Mouse (Mus musculus) thymus, adult 2 months (tissue): ENCODE measurements around the gene Syngr3. TPM values are rescaled to one million over a fixed set of nuclear protein-coding genes. Genes with fewer than 3 reads are reported as not detected.

Source experiments
- DNase-seq: peaks from one replicate; pipeline ENCODE4 v3.0.0; 2021
- H3K27ac ChIP-seq: fragments of 200-500 bp; 2 replicates; pipeline ENCODE4 v1.5.1; 2012; ENCODE audit warnings: low read length, control low read depth; ENCODE audit not compliant: control insufficient read depth, insufficient read depth
- H3K27me3 ChIP-seq: fragments of 200-500 bp; 2 replicates; pipeline ENCODE4 v1.6.1; 2012; ENCODE audit warnings: mild to moderate bottlenecking, low read length, moderate library complexity, mixed read lengths; ENCODE audit not compliant: control insufficient read depth, insufficient read depth
- H3K36me3 ChIP-seq: fragments of 200-500 bp; 2 replicates; pipeline ENCODE4 v1.6.1; 2012; ENCODE audit warnings: mild to moderate bottlenecking, low read length, moderate library complexity; ENCODE audit not compliant: control insufficient read depth, insufficient read depth
- H3K4me1 ChIP-seq: fragments of 200-500 bp; replicated peaks from 2 replicates; pipeline ENCODE4 v1.6.1; 2012; ENCODE audit warnings: low read length; ENCODE audit not compliant: control insufficient read depth, insufficient read depth
- H3K4me3 ChIP-seq: fragments of 200-500 bp; 2 replicates; pipeline ENCODE4 v1.5.1; 2012; ENCODE audit warnings: mild to moderate bottlenecking, low read length, control low read depth, moderate library complexity; ENCODE audit not compliant: control insufficient read depth, insufficient read depth
- CTCF ChIP-seq: fragments of 200-500 bp; IDR thresholded peaks from 2 replicates; pipeline ENCODE4 v1.5.1; 2012; ENCODE audit warnings: mild to moderate bottlenecking, control low read depth, low read length, moderate library complexity, borderline replicate concordance; ENCODE audit not compliant: control insufficient read depth, poor library complexity, insufficient read depth; ENCODE audit errors: extremely low read depth
- POLR2A ChIP-seq: fragments of 200-500 bp; IDR thresholded peaks from 2 replicates; pipeline ENCODE4 v1.6.1; 2012; ENCODE audit warnings: mild to moderate bottlenecking, low read length, control low read depth, moderate library complexity; ENCODE audit not compliant: control insufficient read depth, poor library complexity, insufficient read depth; ENCODE audit errors: extremely low read depth
- WGBS: fragments of 180-500 bp; shearing (Covaris S2); methylation state at CpG from one replicate; pipeline ENCODE4 v1.1.7; 2018; 5-methylcytosine and 5-hydroxymethylcytosine counted together
- polyA plus RNA-seq: library from polyadenylated mRNA; depleted of rRNA; stranded (reverse); fragments of >200 nt; gene quantifications from 2 replicates; pipeline ENCODE4 v1.2.3, GENCODE M21; 2012

The Syngr3 gene
- polyA plus RNA-seq, 1 experiment: 0.32 TPM

- no peak overlapping the region for H3K27ac ChIP-seq
- WGBS: 14% methylated on average over 19 of the region's 19 CpGs
- H3K4me3 ChIP-seq: no peak overlapping the region
- peaks cover 10% of the 10 kb centered on the region; the same call in 1 of the 2 replicates for H3K27me3 ChIP-seq
- peak; percentile 73 for DNase-seq
- peak; percentile 98 for TF ChIP-seq CTCF
- TF ChIP-seq POLR2A: no peak
- H3K36me3 ChIP-seq: no peaks in the 10 kb centered on the region
- H3K4me1 ChIP-seq: peaks cover 20% of the 10 kb centered on the region
Measured at GRCm38 (mm10) chr17:24653967-24654710, 35.6 kb downstream of the Syngr3 start.

- TF ChIP-seq CTCF (no peak), POLR2A (no peak)
- Histone ChIP-seq H3K27me3 (no peaks in the 10 kb centered on the region; the same call in 1 of the 2 replicates), H3K4me3 (no peak overlapping the region), H3K4me1 (peaks cover 12% of the 10 kb centered on the region), H3K27ac (no peak overlapping the region), H3K36me3 (no peaks in the 10 kb centered on the region)
- WGBS: 58% methylated on average over 3 of the region's 3 CpGs
- no peak for DNase-seq
Measured at GRCm38 (mm10) chr17:24651835-24652234, 37.9 kb downstream of the Syngr3 start.

GRCm38 (mm10) chr17:24650766-24651165 is 39.0 kb downstream of the Syngr3 start:
- Histone ChIP-seq H3K4me3 (no peak overlapping the region), H3K27ac (no peak overlapping the region), H3K27me3 (no peaks in the 10 kb centered on the region; the same call in 1 of the 2 replicates), H3K4me1 (peaks cover 12% of the 10 kb centered on the region), H3K36me3 (no peaks in the 10 kb centered on the region)
- DNase-seq: no peak
- WGBS: 90% methylated on average over 4 of the region's 4 CpGs
- TF ChIP-seq POLR2A (no peak), CTCF (no peak)

- Histone ChIP-seq H3K36me3 (no peaks in the 10 kb centered on the region), H3K4me3 (peak within 1 kb of the TSS; percentile 48), H3K27ac (no peak within 1 kb of the TSS), H3K4me1 (peaks cover 12% of the 10 kb centered on the region), H3K27me3 (no peaks in the 10 kb centered on the region; the same call in 1 of the 2 replicates)
- 1% methylated on average over 37 of the region's 41 CpGs for WGBS
- peak; percentile 27 for DNase-seq
- TF ChIP-seq CTCF: no peak
Measured at GRCm38 (mm10) chr17:24650070-24650616, 39.6 kb downstream of the Syngr3 start, which contains the start of gene Slc9a3r2. Gene Slc9a3r2 (minus strand): TSS chr17:24650327.

GRCm38 (mm10) chr17:24649581-24650069 is 40.1 kb downstream of the Syngr3 start:
- 3% methylated on average over 35 of the region's 35 CpGs for WGBS
- H3K36me3 ChIP-seq: no peaks in the 10 kb centered on the region
- peak; percentile 12 for DNase-seq
- peak overlapping the region; percentile 48 for H3K4me3 ChIP-seq
- peaks cover 12% of the 10 kb centered on the region for H3K4me1 ChIP-seq
- TF ChIP-seq POLR2A: no peak
- TF ChIP-seq CTCF: no peak
- no peak overlapping the region for H3K27ac ChIP-seq
- no peaks in the 10 kb centered on the region; the same call in 1 of the 2 replicates for H3K27me3 ChIP-seq

GRCm38 (mm10) chr17:24648731-24649377 is 40.9 kb downstream of the Syngr3 start:
- WGBS: 89% methylated on average over 10 of the region's 10 CpGs
- H3K27me3 ChIP-seq: no peaks in the 10 kb centered on the region; the same call in 1 of the 2 replicates
- H3K4me1 ChIP-seq: peaks cover 11% of the 10 kb centered on the region
- no peak for DNase-seq
- no peak overlapping the region for H3K27ac ChIP-seq
- H3K36me3 ChIP-seq: no peaks in the 10 kb centered on the region
- TF ChIP-seq POLR2A: no peak
- no peak for TF ChIP-seq CTCF
- H3K4me3 ChIP-seq: no peak overlapping the region
